ENCODE assay signal across 29 mouse cellular contexts in genomic region chr10:19947901-19948300, GRCm38 (mm10). TPM values are rescaled to one million over a fixed set of nuclear protein-coding genes. Genes with fewer than 3 reads are reported as not detected.
DNase-seq lines count a peak whose midpoint lies in the region; ATAC-seq and TF ChIP-seq lines count a peak whose summit lies in the region.
"Had no signal": no experiment of that assay in that cellular context is flagged by ENCODE, and none has a peak within 500 bp of the region (broad histone marks: within the 10 kb centered on the region; RNA-seq: fewer than 3 reads in every experiment).

No protein-coding gene starts in this region.

- peak; percentile 64 for DNase-seq in heart, adult 11 months
- peak; percentile 48 for DNase-seq in liver, adult 2 months (ENCODE audit: extremely low read depth, low read depth, low spot score)
- DNase-seq in thymus, postnatal 4 days, result peak; percentile 1
- DNase-seq in thymus, postnatal 36 days, result no peak
- DNase-seq: adrenal gland, adult 8-10 months; adrenal gland, postnatal 14 days; adrenal gland, postnatal 36 days; B cell, adult 2 months; cerebellum, adult 11 months; cerebellum, adult 18-20 months; cerebellum, adult 8-10 months; cerebellum, adult 9-11 months; cerebellum, postnatal 14 days; cerebellum, postnatal 36 days; embryo, embryonic 11 days had no signal

- no peak overlapping the region for H3K4me3 ChIP-seq in heart, embryonic 11.5 days (ENCODE audit: low read depth, low read length)
- no peak overlapping the region for H3K4me3 ChIP-seq in liver, adult 2 months (ENCODE audit: insufficient read depth, low read depth, low read length)
- H3K4me3 ChIP-seq in liver, embryonic 12.5 days, result no peak overlapping the region
- H3K4me3 ChIP-seq: embryonic facial prominence, embryonic 13.5 days; embryonic facial prominence, embryonic 15.5 days; erythroblast, embryonic 14.5 days; forebrain, embryonic 10.5 days; forebrain, embryonic 12.5 days had no signal

- H3K27me3 ChIP-seq in heart, embryonic 11.5 days (ENCODE audit: control insufficient read depth, insufficient read depth, low read length), result no peaks in the 10 kb centered on the region
- no peaks in the 10 kb centered on the region for H3K27me3 ChIP-seq in liver, adult 2 months (ENCODE audit: control insufficient read depth, insufficient read depth, low read length)
- no peaks in the 10 kb centered on the region for H3K27me3 ChIP-seq in liver, embryonic 12.5 days (replicated peaks)
- H3K27me3 ChIP-seq: CH12.LX; embryonic facial prominence, embryonic 13.5 days; embryonic facial prominence, embryonic 15.5 days; forebrain, embryonic 12.5 days; Patski had no signal

- no peak for TF ChIP-seq POLR2A in liver, adult 2 months (IDR thresholded peaks at IDR 0.05; ENCODE audit: extremely low read depth, insufficient read depth, low read length)

- H3K79me2 ChIP-seq in liver, adult 2 months (ENCODE audit: control insufficient read depth, insufficient read depth, low read length), result peaks cover 5% of the 10 kb centered on the region; the same call in 1 of the 2 replicates

- H3K27ac ChIP-seq in heart, embryonic 11.5 days (ENCODE audit: low read depth, low read length), result no peak overlapping the region
- H3K27ac ChIP-seq in liver, adult 2 months (replicated peaks; ENCODE audit: insufficient read depth, low read depth, low read length), result peak overlapping the region; percentile 76
- no peak overlapping the region for H3K27ac ChIP-seq in liver, embryonic 12.5 days
- H3K27ac ChIP-seq: embryonic facial prominence, embryonic 13.5 days; embryonic facial prominence, embryonic 15.5 days; forebrain, embryonic 10.5 days; forebrain, embryonic 12.5 days had no signal

- H3K36me3 ChIP-seq in heart, embryonic 11.5 days (ENCODE audit: control insufficient read depth, insufficient read depth, low read length), result no peaks in the 10 kb centered on the region
- H3K36me3 ChIP-seq in liver, adult 2 months (ENCODE audit: control insufficient read depth, insufficient read depth, low read length), result no peaks in the 10 kb centered on the region
- no peaks in the 10 kb centered on the region for H3K36me3 ChIP-seq in liver, embryonic 12.5 days
- H3K36me3 ChIP-seq: embryonic facial prominence, embryonic 13.5 days; embryonic facial prominence, embryonic 15.5 days; forebrain, embryonic 10.5 days; forebrain, embryonic 12.5 days; G1E had no signal

- no peak overlapping the region for H3K4me2 ChIP-seq in heart, embryonic 11.5 days
- no peak overlapping the region for H3K4me2 ChIP-seq in liver, embryonic 12.5 days
- H3K4me2 ChIP-seq: embryonic facial prominence, embryonic 13.5 days; embryonic facial prominence, embryonic 15.5 days; forebrain, embryonic 12.5 days had no signal

- no peaks in the 10 kb centered on the region for H3K9me3 ChIP-seq in heart, embryonic 11.5 days (replicated peaks; ENCODE audit: control insufficient read depth, low read length)
- H3K9me3 ChIP-seq in liver, embryonic 12.5 days (replicated peaks), result no peaks in the 10 kb centered on the region
- H3K9me3 ChIP-seq: embryonic facial prominence, embryonic 13.5 days; embryonic facial prominence, embryonic 15.5 days; forebrain, embryonic 10.5 days; forebrain, embryonic 12.5 days; G1E had no signal

- H3K4me1 ChIP-seq in heart, embryonic 11.5 days (ENCODE audit: control insufficient read depth, insufficient read depth, low read length), result no peaks in the 10 kb centered on the region; the same call in 1 of the 2 replicates
- H3K4me1 ChIP-seq in liver, adult 2 months (ENCODE audit: control insufficient read depth, insufficient read depth, low read length), result peaks cover 22% of the 10 kb centered on the region
- 0 out of 2 replicates have a peak, but pooled peaks cover 2% of the 10 kb centered on the region for H3K4me1 ChIP-seq in liver, embryonic 12.5 days
- H3K4me1 ChIP-seq: embryonic facial prominence, embryonic 15.5 days; forebrain, embryonic 12.5 days had no signal

- H3K9ac ChIP-seq in heart, embryonic 11.5 days (ENCODE audit: low read depth, low read length), result no peak overlapping the region
- no peak overlapping the region for H3K9ac ChIP-seq in liver, adult 2 months (ENCODE audit: low read depth, low read length)
- no peak overlapping the region for H3K9ac ChIP-seq in liver, embryonic 12.5 days
- H3K9ac ChIP-seq: embryonic facial prominence, embryonic 13.5 days; embryonic facial prominence, embryonic 15.5 days; forebrain, embryonic 12.5 days had no signal

- no peak for ATAC-seq in heart, embryonic 11.5 days (replicated peaks; ENCODE audit: insufficient number of reproducible peaks, low FRiP score, low TSS enrichment)
- no peak for ATAC-seq in liver, embryonic 12.5 days
- ATAC-seq: activated CD4-positive, CD25-positive, alpha-beta regulatory T cell, adult 4 months; CD4-positive, CD25-positive, alpha-beta regulatory T cell, adult 4 months; forebrain, embryonic 14.5 days; forebrain, embryonic 16.5 days; Patski had no signal

- WGBS in heart, embryonic 11.5 days (ENCODE audit: insufficient replicate concordance), result 83% methylated on average over 5 of the region's 5 CpGs
- WGBS in liver, adult 2 months, result 91% methylated on average over 5 of the region's 5 CpGs
- WGBS in liver, embryonic 12.5 days (ENCODE audit: insufficient replicate concordance), result 79% methylated on average over 5 of the region's 5 CpGs

- TF ChIP-seq CTCF in liver, adult 2 months (IDR thresholded peaks at IDR 0.05; ENCODE audit: low read depth, low read length), result no peak

RNA-seq across cellular contexts. Expression of gene Map3k5, which starts 13.6 kb away (rescaled TPM):
- polyA plus RNA-seq in heart, embryonic 11.5 days (2014; fragmentation: Nextera tagmentation; extraction: Ambion mirVana), result 3.2 and 4.2 TPM in 2 replicates
- total RNA-seq in liver, adult 2 months (2014; rRNA removed), result 25.4 and 26.4 TPM in 2 replicates
- 2.8 and 2.9 TPM in 2 replicates for polyA plus RNA-seq in liver, adult 2 months (2012; rRNA removed)
- polyA plus RNA-seq in liver, embryonic 12.5 days (2016; fragmentation: Nextera tagmentation; extraction: Ambion mirVana), result 1.2 and 1.3 TPM in 2 replicates
- polyA plus RNA-seq: erythroblast, embryonic 14.5 days had no signal

RNA-seq across cellular contexts. Expression of gene Pex7, which starts 40.4 kb away (rescaled TPM):
- polyA plus RNA-seq in heart, embryonic 11.5 days (2014; fragmentation: Nextera tagmentation; extraction: Ambion mirVana), result 36.5 and 38.4 TPM in 2 replicates
- 112 and 114 TPM in 2 replicates for total RNA-seq in liver, adult 2 months (2014; rRNA removed)
- polyA plus RNA-seq in liver, adult 2 months (2012; rRNA removed), result 118 and 129 TPM in 2 replicates
- 29.7 and 30.9 TPM in 2 replicates for polyA plus RNA-seq in liver, embryonic 12.5 days (2016; fragmentation: Nextera tagmentation; extraction: Ambion mirVana)

Comparison
In these comparisons a context has a peak if more than half of its experiments do, and no peak if none do; other contexts are left out.
1. DNase-seq: peak in heart, adult 11 months (single experiment), liver, adult 2 months (single experiment) and thymus, postnatal 4 days (single experiment); none in thymus, postnatal 36 days (0 of 2).